Mouse (Mus musculus) forebrain, embryonic 15.5 days (tissue): ENCODE data around the gene Nedd8. TPM values are rescaled to one million over a fixed set of nuclear protein-coding genes. Genes with fewer than 3 reads are reported as not detected.
A peak's percentile ranks its signal among the peaks of the same experiment; 100 is the strongest.

ENCODE experiments used
- ATAC-seq: fragments of 200-750 bp; cut with Nextera tagmentation; replicated peaks from 2 replicates; pipeline ENCODE4 v1.8.0; 2017; ENCODE audit warnings: mild to moderate bottlenecking, moderate TSS enrichment, moderate library complexity
- H3K27ac ChIP-seq: fragments of 300-500 bp; sonication (generic); replicated peaks from 2 replicates; pipeline ENCODE4 v1.5.1; 2015; ENCODE audit warnings: mild to moderate bottlenecking, inconsistent platforms
- H3K27me3 ChIP-seq: fragments of 300-500 bp; sonication (generic); 2 replicates; pipeline ENCODE4 v1.6.1; 2015; ENCODE audit warnings: inconsistent platforms
- H3K36me3 ChIP-seq: fragments of 300-500 bp; sonication (generic); 2 replicates; pipeline ENCODE4 v1.6.1; 2015; ENCODE audit warnings: mild to moderate bottlenecking, inconsistent platforms
- H3K4me1 ChIP-seq: fragments of 300-500 bp; sonication (generic); 2 replicates; pipeline ENCODE4 v1.6.1; 2015; ENCODE audit warnings: inconsistent platforms
- H3K4me2 ChIP-seq: fragments of 300-500 bp; sonication (generic); replicated peaks from 2 replicates; pipeline ENCODE4 v1.6.1; 2015; ENCODE audit warnings: mild to moderate bottlenecking, inconsistent platforms
- H3K4me3 ChIP-seq: fragments of 300-500 bp; sonication (generic); 2 replicates; pipeline ENCODE4 v1.5.1; 2015; ENCODE audit warnings: mild to moderate bottlenecking, inconsistent platforms
- H3K9ac ChIP-seq: fragments of 300-500 bp; sonication (generic); replicated peaks from 2 replicates; pipeline ENCODE4 v1.6.1; 2015; ENCODE audit warnings: mild to moderate bottlenecking, inconsistent platforms
- H3K9me3 ChIP-seq: fragments of 300-500 bp; sonication (generic); 2 replicates; pipeline ENCODE4 v1.6.1; 2016; ENCODE audit warnings: inconsistent platforms
- WGBS: fragments of 180-500 bp; shearing (Covaris S2); methylation state at CpG from one replicate; pipeline ENCODE4 v1.1.7; 2015; ENCODE audit warnings: mixed read lengths; 5-methylcytosine and 5-hydroxymethylcytosine counted together
- polyA plus RNA-seq: library from polyadenylated mRNA; unstranded; fragments of >200 nt; fragmentation: Nextera tagmentation; extraction: Ambion mirVana; gene quantifications from 2 replicates; pipeline ENCODE4 v1.2.1, GENCODE M21; 2015

Nedd8 gene
- polyA plus RNA-seq, 1 experiment from 2014 or later, result 563 TPM

- Histone ChIP-seq H3K4me3 (no peak overlapping the region), H3K9me3 (no peaks in the 10 kb centered on the region), H3K36me3 (peaks cover 26% of the 10 kb centered on the region), H3K27ac (no peak overlapping the region), H3K9ac (no peak overlapping the region), H3K4me1 (peaks cover 10% of the 10 kb centered on the region), H3K4me2 (no peak overlapping the region), H3K27me3 (no peaks in the 10 kb centered on the region)
- WGBS, result 95% methylated on average over 5 of the region's 5 CpGs
- ATAC-seq, result no peak
These were observed 13.9 kb downstream of the Nedd8 start for GRCm38 (mm10) chr14:55658011-55658410.

GRCm38 (mm10) chr14:55656935-55657334 lies 15.0 kb downstream of the Nedd8 start:
- Histone ChIP-seq H3K9ac (no peak overlapping the region), H3K4me2 (no peak overlapping the region), H3K4me3 (no peak overlapping the region), H3K36me3 (peaks cover 18% of the 10 kb centered on the region), H3K27ac (no peak overlapping the region), H3K4me1 (peaks cover 10% of the 10 kb centered on the region), H3K27me3 (no peaks in the 10 kb centered on the region), H3K9me3 (no peaks in the 10 kb centered on the region)
- no peak for ATAC-seq
- WGBS, result 90% methylated on average over 3 of the region's 3 CpGs

- H3K27ac ChIP-seq, result no peak overlapping the region
- H3K36me3 ChIP-seq, result no peaks in the 10 kb centered on the region
- ATAC-seq, result no peak
- H3K4me2 ChIP-seq, result no peak overlapping the region
- WGBS, result 90% methylated on average over 7 of the region's 7 CpGs
- no peaks in the 10 kb centered on the region for H3K4me1 ChIP-seq
- no peak overlapping the region for H3K4me3 ChIP-seq
- H3K9ac ChIP-seq, result no peak overlapping the region
- no peaks in the 10 kb centered on the region for H3K27me3 ChIP-seq
- H3K9me3 ChIP-seq, result no peaks in the 10 kb centered on the region
These were observed 20.4 kb downstream of the Nedd8 start for GRCm38 (mm10) chr14:55651528-55651927.

- no peak for ATAC-seq
- Histone ChIP-seq H3K36me3 (no peaks in the 10 kb centered on the region), H3K4me2 (no peak within 1 kb of the TSS), H3K4me1 (peaks cover 4% of the 10 kb centered on the region), H3K9me3 (no peaks in the 10 kb centered on the region), H3K27me3 (no peaks in the 10 kb centered on the region), H3K9ac (no peak within 1 kb of the TSS), H3K27ac (no peak within 1 kb of the TSS), H3K4me3 (no peak within 1 kb of the TSS)
- 97% methylated on average over 2 of the region's 2 CpGs for WGBS
These were observed 22.0 kb downstream of the Nedd8 start, which contains the start of gene Tssk4 for GRCm38 (mm10) chr14:55649884-55650283. TSS of gene Tssk4 (plus strand) at chr14:55650184.

GRCm38 (mm10) chr14:55644261-55644888 lies 27.5 kb downstream of the Nedd8 start:
- Histone ChIP-seq H3K9ac (peak overlapping the region; percentile 86), H3K4me1 (peaks cover 22% of the 10 kb centered on the region), H3K27ac (no peak overlapping the region), H3K9me3 (no peaks in the 10 kb centered on the region), H3K4me2 (peak overlapping the region; percentile 76), H3K36me3 (peaks cover 18% of the 10 kb centered on the region), H3K4me3 (peak overlapping the region; percentile 71), H3K27me3 (no peaks in the 10 kb centered on the region)
- no peak for ATAC-seq
- 29% methylated on average over 17 of the region's 17 CpGs for WGBS

GRCm38 (mm10) chr14:55643060-55643907 lies 28.6 kb downstream of the Nedd8 start, which contains the start of gene Tm9sf1:
TSS of gene Tm9sf1 (minus strand) at chr14:55643806.
- peaks cover 28% of the 10 kb centered on the region for H3K36me3 ChIP-seq
- peak within 1 kb of the TSS; percentile 86 for H3K9ac ChIP-seq
- peak within 1 kb of the TSS; percentile 76 for H3K4me2 ChIP-seq
- no peaks in the 10 kb centered on the region for H3K9me3 ChIP-seq
- H3K27ac ChIP-seq, result peak within 1 kb of the TSS; percentile 94
- peak within 1 kb of the TSS; percentile 71 for H3K4me3 ChIP-seq
- no peaks in the 10 kb centered on the region for H3K27me3 ChIP-seq
- peaks cover 22% of the 10 kb centered on the region for H3K4me1 ChIP-seq
- under 1% methylated on average over 83 of the region's 89 CpGs for WGBS
- ATAC-seq, result peak; percentile 92

- peak overlapping the region; percentile 86 for H3K9ac ChIP-seq
- H3K9me3 ChIP-seq, result no peaks in the 10 kb centered on the region
- peaks cover 34% of the 10 kb centered on the region for H3K36me3 ChIP-seq
- peak overlapping the region; percentile 71 for H3K4me3 ChIP-seq
- peak overlapping the region; percentile 94 for H3K27ac ChIP-seq
- H3K4me2 ChIP-seq, result peak overlapping the region; percentile 76
- H3K4me1 ChIP-seq, result peaks cover 22% of the 10 kb centered on the region
- 20% methylated on average over 8 of the region's 8 CpGs for WGBS
- H3K27me3 ChIP-seq, result no peaks in the 10 kb centered on the region
- peak; percentile 57 for ATAC-seq
These were observed 29.3 kb downstream of the Nedd8 start for GRCm38 (mm10) chr14:55642679-55643059.

- Histone ChIP-seq H3K4me2 (no peak overlapping the region), H3K9me3 (no peaks in the 10 kb centered on the region), H3K27me3 (no peaks in the 10 kb centered on the region), H3K27ac (no peak overlapping the region), H3K36me3 (peaks cover 45% of the 10 kb centered on the region), H3K9ac (no peak overlapping the region), H3K4me1 (peaks cover 23% of the 10 kb centered on the region), H3K4me3 (no peak overlapping the region)
- WGBS, result 97% methylated on average over 13 of the region's 13 CpGs
- ATAC-seq, result no peak
These were observed 30.6 kb downstream of the Nedd8 start for GRCm38 (mm10) chr14:55641291-55641690.

GRCm38 (mm10) chr14:55640816-55641215 lies 31.1 kb downstream of the Nedd8 start:
- H3K4me3 ChIP-seq, result no peak overlapping the region
- no peak overlapping the region for H3K27ac ChIP-seq
- no peak for ATAC-seq
- H3K4me2 ChIP-seq, result no peak overlapping the region
- 98% methylated on average over 14 of the region's 14 CpGs for WGBS
- H3K9me3 ChIP-seq, result no peaks in the 10 kb centered on the region
- peaks cover 47% of the 10 kb centered on the region for H3K36me3 ChIP-seq
- peaks cover 28% of the 10 kb centered on the region for H3K4me1 ChIP-seq
- H3K27me3 ChIP-seq, result no peaks in the 10 kb centered on the region
- H3K9ac ChIP-seq, result no peak overlapping the region

GRCm38 (mm10) chr14:55637795-55638194 lies 34.1 kb downstream of the Nedd8 start, which contains the start of gene Gm49378:
TSS of gene Gm49378 (minus strand) at chr14:55637895.
- ATAC-seq, result no peak
- H3K27ac ChIP-seq, result no peak within 1 kb of the TSS
- H3K4me3 ChIP-seq, result no peak within 1 kb of the TSS
- no peaks in the 10 kb centered on the region for H3K9me3 ChIP-seq
- no peak within 1 kb of the TSS for H3K9ac ChIP-seq
- WGBS, result 94% methylated on average over 9 of the region's 9 CpGs
- H3K4me2 ChIP-seq, result no peak within 1 kb of the TSS
- peaks cover 25% of the 10 kb centered on the region for H3K4me1 ChIP-seq
- peaks cover 56% of the 10 kb centered on the region for H3K36me3 ChIP-seq
- H3K27me3 ChIP-seq, result no peaks in the 10 kb centered on the region

GRCm38 (mm10) chr14:55635523-55636007 lies 36.4 kb downstream of the Nedd8 start, which contains the start of gene Ipo4:
TSS of gene Ipo4 (minus strand) at chr14:55635957.
- 1% methylated on average over 33 of the region's 33 CpGs for WGBS
- H3K4me3 ChIP-seq, result peak within 1 kb of the TSS; percentile 77
- peak within 1 kb of the TSS; percentile 91 for H3K4me2 ChIP-seq
- H3K9ac ChIP-seq, result peak within 1 kb of the TSS; percentile 80
- H3K4me1 ChIP-seq, result peaks cover 17% of the 10 kb centered on the region
- H3K36me3 ChIP-seq, result peaks cover 67% of the 10 kb centered on the region
- H3K9me3 ChIP-seq, result no peaks in the 10 kb centered on the region
- peak within 1 kb of the TSS; percentile 89 for H3K27ac ChIP-seq
- peak; percentile 93 for ATAC-seq
- no peaks in the 10 kb centered on the region for H3K27me3 ChIP-seq
